Mouse (Mus musculus) neural tube, embryonic 11.5 days (tissue): ENCODE measurements at regions not wholly inside any gene's neighbourhood (a gene's known extent, or its start where the extent isn't known, plus 50 kb on each side); places are given as distances from the start of the nearest gene placed in this dataset.
A peak's percentile ranks its signal among the peaks of the same experiment; 100 is the strongest.

ENCODE experiments used
- ATAC-seq: fragments of 200-750 bp; cut with Nextera tagmentation; 2 replicates; pipeline ENCODE4 v1.8.0; 2017; ENCODE audit warnings: moderate number of reproducible peaks, mild to moderate bottlenecking, moderate TSS enrichment, moderate library complexity; ENCODE audit not compliant: insufficient read depth, low FRiP score, low TSS enrichment
- DNase-seq: peaks from one replicate; pipeline ENCODE4 v3.0.0-alpha.2; 2015; ENCODE audit warnings: low spot score
- H3K27ac ChIP-seq: fragments of 300-500 bp; sonication (generic); 2 replicates; pipeline ENCODE4 v1.5.1; 2014; ENCODE audit warnings: low read depth, mild to moderate bottlenecking, low read length
- H3K27me3 ChIP-seq: fragments of 300-500 bp; sonication (generic); 2 replicates; pipeline ENCODE4 v1.6.1; 2014; ENCODE audit warnings: mild to moderate bottlenecking, low read length, mixed read lengths; ENCODE audit not compliant: control insufficient read depth, insufficient read depth
- H3K36me3 ChIP-seq: fragments of 300-500 bp; sonication (generic); 2 replicates; pipeline ENCODE4 v1.6.1; 2014; ENCODE audit warnings: mild to moderate bottlenecking, low read length, moderate library complexity, mixed read lengths; ENCODE audit not compliant: control insufficient read depth, insufficient read depth
- H3K4me1 ChIP-seq: fragments of 300-500 bp; sonication (generic); 2 replicates; pipeline ENCODE4 v1.6.1; 2014; ENCODE audit warnings: low read length, mixed read lengths; ENCODE audit not compliant: control insufficient read depth, insufficient read depth
- H3K4me2 ChIP-seq: fragments of 300-500 bp; sonication (generic); 2 replicates; pipeline ENCODE4 v1.6.1; 2014; ENCODE audit warnings: low read depth, mild to moderate bottlenecking, moderate library complexity
- H3K4me3 ChIP-seq: fragments of 300-500 bp; sonication (generic); 2 replicates; pipeline ENCODE4 v1.5.1; 2014; ENCODE audit warnings: low read depth, low read length
- H3K9ac ChIP-seq: fragments of 300-500 bp; sonication (generic); 2 replicates; pipeline ENCODE4 v1.6.1; 2014; ENCODE audit warnings: mild to moderate bottlenecking, low read length
- H3K9me3 ChIP-seq: fragments of 300-500 bp; sonication (generic); 2 replicates; pipeline ENCODE4 v1.6.1; 2016; ENCODE audit warnings: low read length; ENCODE audit not compliant: control insufficient read depth
- WGBS: fragments of 180-500 bp; shearing (Covaris S2); extraction: QIAGEN DNeasy Blood & Tissue Kit; methylation state at CpG from one replicate; pipeline ENCODE4 v1.1.7; 2014; 5-methylcytosine and 5-hydroxymethylcytosine counted together

- Histone ChIP-seq H3K4me3 (no peak overlapping the region), H3K27me3 (no peaks in the 10 kb centered on the region), H3K4me2 (no peak overlapping the region), H3K36me3 (no peaks in the 10 kb centered on the region), H3K4me1 (no peaks in the 10 kb centered on the region), H3K9ac (no peak overlapping the region), H3K27ac (no peak overlapping the region), H3K9me3 (no peaks in the 10 kb centered on the region)
- no peak for ATAC-seq
- no peak for DNase-seq
- WGBS: 68% methylated on average over 2 of the region's 2 CpGs
Measured at GRCm38 (mm10) chr2:57496315-57496954, 259.0 kb downstream of the Gpd2 start.

- H3K9ac ChIP-seq: no peak overlapping the region
- no peak overlapping the region for H3K27ac ChIP-seq
- DNase-seq (no peak), ATAC-seq (no peak)
- H3K9me3 ChIP-seq: no peaks in the 10 kb centered on the region
- 95% methylated on average over 1 of the region's 1 CpGs for WGBS
- no peaks in the 10 kb centered on the region for H3K4me1 ChIP-seq
- no peaks in the 10 kb centered on the region for H3K36me3 ChIP-seq
- H3K4me3 ChIP-seq: no peak overlapping the region
- no peak overlapping the region for H3K4me2 ChIP-seq
- no peaks in the 10 kb centered on the region for H3K27me3 ChIP-seq
Measured at GRCm38 (mm10) chr2:57497933-57498332, 260.5 kb downstream of the Gpd2 start.

- ATAC-seq: no peak
- Histone ChIP-seq H3K9me3 (no peaks in the 10 kb centered on the region), H3K27me3 (no peaks in the 10 kb centered on the region), H3K4me1 (no peaks in the 10 kb centered on the region), H3K4me3 (no peak overlapping the region), H3K36me3 (no peaks in the 10 kb centered on the region), H3K4me2 (no peak overlapping the region), H3K9ac (no peak overlapping the region), H3K27ac (no peak overlapping the region)
- no peak for DNase-seq
- 81% methylated on average over 2 of the region's 2 CpGs for WGBS
Measured at GRCm38 (mm10) chr2:57504678-57505077, 267.2 kb downstream of the Gpd2 start.

GRCm38 (mm10) chr2:57522465-57522864 lies 285.0 kb downstream of the Gpd2 start:
- DNase-seq (no peak), ATAC-seq (no peak)
- H3K27ac ChIP-seq: no peak overlapping the region
- 77% methylated on average over 3 of the region's 3 CpGs for WGBS
- no peak overlapping the region for H3K4me3 ChIP-seq
- no peak overlapping the region for H3K9ac ChIP-seq
- H3K4me1 ChIP-seq: no peaks in the 10 kb centered on the region
- no peaks in the 10 kb centered on the region for H3K36me3 ChIP-seq
- no peaks in the 10 kb centered on the region for H3K27me3 ChIP-seq
- no peak overlapping the region for H3K4me2 ChIP-seq
- no peaks in the 10 kb centered on the region for H3K9me3 ChIP-seq

GRCm38 (mm10) chr2:57522983-57523382 lies 285.5 kb downstream of the Gpd2 start:
- Histone ChIP-seq H3K27me3 (no peaks in the 10 kb centered on the region), H3K4me3 (no peak overlapping the region), H3K9me3 (no peaks in the 10 kb centered on the region), H3K4me1 (no peaks in the 10 kb centered on the region), H3K27ac (no peak overlapping the region), H3K36me3 (no peaks in the 10 kb centered on the region), H3K4me2 (no peak overlapping the region), H3K9ac (no peak overlapping the region)
- ATAC-seq: peak; percentile 13; the same call in 1 of the 2 replicates
- WGBS: 75% methylated on average over 8 of the region's 8 CpGs
- no peak for DNase-seq

GRCm38 (mm10) chr2:57527966-57528365 lies 290.5 kb downstream of the Gpd2 start:
- Histone ChIP-seq H3K4me1 (no peaks in the 10 kb centered on the region), H3K27me3 (no peaks in the 10 kb centered on the region), H3K36me3 (no peaks in the 10 kb centered on the region), H3K9me3 (no peaks in the 10 kb centered on the region), H3K27ac (no peak overlapping the region), H3K4me2 (no peak overlapping the region), H3K9ac (no peak overlapping the region), H3K4me3 (no peak overlapping the region)
- 71% methylated on average over 2 of the region's 2 CpGs for WGBS
- DNase-seq (no peak), ATAC-seq (no peak)

GRCm38 (mm10) chr2:57539842-57540241 lies 302.4 kb downstream of the Gpd2 start:
- Histone ChIP-seq H3K4me1 (no peaks in the 10 kb centered on the region), H3K9ac (no peak overlapping the region), H3K36me3 (no peaks in the 10 kb centered on the region), H3K4me3 (no peak overlapping the region), H3K4me2 (no peak overlapping the region), H3K27ac (no peak overlapping the region), H3K27me3 (no peaks in the 10 kb centered on the region), H3K9me3 (no peaks in the 10 kb centered on the region)
- ATAC-seq: no peak
- no peak for DNase-seq
- 94% methylated on average over 3 of the region's 3 CpGs for WGBS

- no peaks in the 10 kb centered on the region for H3K36me3 ChIP-seq
- 92% methylated on average over 4 of the region's 4 CpGs for WGBS
- H3K4me2 ChIP-seq: no peak overlapping the region
- no peak overlapping the region for H3K27ac ChIP-seq
- H3K27me3 ChIP-seq: no peaks in the 10 kb centered on the region
- no peak overlapping the region for H3K4me3 ChIP-seq
- DNase-seq (no peak), ATAC-seq (no peak)
- H3K4me1 ChIP-seq: no peaks in the 10 kb centered on the region
- H3K9me3 ChIP-seq: no peaks in the 10 kb centered on the region
- no peak overlapping the region for H3K9ac ChIP-seq
Measured at GRCm38 (mm10) chr2:57565258-57565657, 327.8 kb downstream of the Gpd2 start.

- H3K27ac ChIP-seq: no peak overlapping the region
- no peak overlapping the region for H3K4me2 ChIP-seq
- H3K4me1 ChIP-seq: no peaks in the 10 kb centered on the region
- no peak overlapping the region for H3K4me3 ChIP-seq
- no peak overlapping the region for H3K9ac ChIP-seq
- WGBS: 84% methylated on average over 4 of the region's 4 CpGs
- DNase-seq (no peak), ATAC-seq (no peak)
- no peaks in the 10 kb centered on the region for H3K27me3 ChIP-seq
- H3K9me3 ChIP-seq: no peaks in the 10 kb centered on the region
- no peaks in the 10 kb centered on the region for H3K36me3 ChIP-seq
Measured at GRCm38 (mm10) chr2:57566103-57566502, 328.7 kb downstream of the Gpd2 start.
